Mouse (Mus musculus): Measurements from ENCODE around the gene Pidd1.

DNA sequence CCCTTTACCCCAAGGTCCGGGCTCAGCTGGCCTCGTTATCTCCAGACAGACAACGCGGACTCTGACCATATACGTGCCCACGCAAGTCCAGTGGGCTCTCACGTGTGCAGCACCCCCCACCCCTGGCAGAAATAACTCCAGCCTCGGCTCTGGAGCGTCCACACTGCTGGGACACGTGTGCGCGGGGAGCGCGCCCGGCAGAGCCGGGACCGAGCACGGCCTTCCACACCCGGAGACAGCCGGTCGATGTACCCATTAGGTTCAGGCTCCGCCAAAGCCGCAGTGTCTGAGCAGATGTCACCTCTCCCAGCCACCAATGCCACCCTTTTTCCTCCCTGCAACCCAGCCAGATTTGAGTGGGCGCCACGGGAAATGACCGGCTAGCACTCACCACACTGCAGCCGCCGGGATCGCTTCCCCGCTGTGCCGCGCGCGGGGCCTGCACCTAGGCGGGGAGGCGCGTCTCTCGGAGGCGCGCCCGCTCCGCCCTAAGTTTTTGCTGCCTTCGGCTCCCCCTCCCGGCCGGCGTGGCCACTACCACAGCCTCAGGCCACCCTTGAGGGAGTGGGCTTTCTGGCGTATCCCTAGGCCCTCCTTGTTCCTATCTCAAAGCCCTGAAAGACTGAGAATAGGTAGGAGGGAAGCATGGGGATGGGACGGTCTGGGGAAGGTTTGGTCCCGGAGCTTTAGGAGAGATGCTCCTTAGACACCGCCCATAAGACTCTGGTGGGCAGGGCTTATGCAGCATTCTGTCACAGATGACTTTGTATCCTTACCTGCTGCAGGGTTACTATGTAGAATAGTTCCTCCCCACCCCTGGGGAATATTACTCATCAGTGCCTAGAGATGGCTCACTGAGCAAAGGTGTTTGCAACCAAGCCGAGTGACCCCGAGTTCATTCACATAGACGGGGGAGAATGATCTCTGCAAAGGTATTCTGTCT is 6.4 kb downstream of the Pidd1 start, which contains the start of gene Slc25a22:
- TF ChIP-seq TAL1 (IDR thresholded peaks at IDR 0.05; ENCODE audit: low read length) (no peak), GATA1 (IDR thresholded peaks at IDR 0.05; ENCODE audit: low read length) (no peak)

Data from erythroblast, embryonic 14.5 days (primary cell).